Mouse (Mus musculus) heart, adult 11 months (tissue): ENCODE measurements at regions not wholly inside any gene's neighbourhood (a gene's known extent, or its start where the extent isn't known, plus 50 kb on each side); places are given as distances from the start of the nearest gene placed in this dataset.

Experiments
- DNase-seq: peaks from one replicate; pipeline ENCODE4 v3.0.0; 2022

DNA sequence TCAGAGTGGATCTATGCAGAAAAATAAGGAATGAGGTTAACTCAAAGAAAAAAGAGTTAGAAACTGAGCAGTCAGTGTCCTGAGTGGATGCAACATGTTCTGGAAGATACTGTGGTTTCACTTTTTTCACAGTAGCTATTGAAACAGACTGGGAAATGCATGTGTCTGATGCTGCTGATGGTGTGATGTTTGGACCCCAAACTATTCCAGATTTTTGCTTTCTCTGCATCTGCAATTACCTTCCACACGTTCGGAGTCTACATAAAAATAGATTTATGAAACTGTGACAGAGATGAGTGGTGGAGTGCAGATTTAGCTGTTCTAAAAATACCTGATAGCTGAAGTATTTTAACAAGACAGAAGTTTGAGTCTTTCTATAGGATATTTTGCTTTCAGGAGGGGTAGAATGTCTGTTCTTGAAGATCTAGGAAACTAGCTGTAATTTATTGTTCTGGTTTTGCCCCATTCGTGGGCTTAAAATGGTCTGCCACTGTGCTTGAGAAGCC lies 545.3 kb downstream of the Stim2 start:
- no peak for DNase-seq

DNA sequence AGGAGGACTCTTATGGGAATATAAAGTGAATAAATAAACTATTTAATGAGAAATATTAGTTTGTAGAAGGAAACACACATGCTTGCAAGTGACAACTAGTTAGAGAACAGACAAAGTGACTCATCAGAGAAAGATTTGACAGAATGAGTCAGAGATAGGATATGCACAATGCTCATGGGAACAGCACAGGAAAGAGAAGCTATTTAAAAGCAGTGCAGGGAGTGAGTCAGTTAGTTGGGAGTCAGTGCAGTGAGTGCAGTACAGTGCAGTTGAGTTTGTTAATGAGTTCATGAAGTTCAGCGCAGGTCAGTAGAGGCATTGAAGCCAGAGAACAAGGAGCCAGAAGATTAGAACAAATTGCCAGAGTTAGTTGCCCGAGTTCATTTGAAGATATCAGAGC lies 580.2 kb downstream of the Stim2 start:
- DNase-seq = no peak

DNA sequence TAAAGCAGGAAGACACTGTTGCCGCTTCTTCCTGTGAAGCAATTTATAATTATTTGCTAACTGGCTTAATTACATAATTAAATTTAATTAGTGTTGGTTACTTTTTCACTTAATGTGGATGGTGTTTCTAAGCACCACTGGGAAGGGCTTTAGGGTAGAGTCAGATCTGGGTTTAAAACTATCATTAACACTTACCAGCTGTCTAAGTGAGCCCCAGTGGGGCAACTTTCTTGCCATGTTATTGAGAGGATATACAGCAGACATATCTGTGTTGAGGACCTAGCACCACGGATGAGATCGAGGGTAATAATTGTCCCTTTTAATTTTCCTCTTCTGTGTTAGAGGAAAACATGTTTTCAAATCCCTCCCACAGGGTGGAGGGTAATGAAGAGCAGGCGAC lies 581.2 kb downstream of the Stim2 start:
- no peak for DNase-seq

DNA sequence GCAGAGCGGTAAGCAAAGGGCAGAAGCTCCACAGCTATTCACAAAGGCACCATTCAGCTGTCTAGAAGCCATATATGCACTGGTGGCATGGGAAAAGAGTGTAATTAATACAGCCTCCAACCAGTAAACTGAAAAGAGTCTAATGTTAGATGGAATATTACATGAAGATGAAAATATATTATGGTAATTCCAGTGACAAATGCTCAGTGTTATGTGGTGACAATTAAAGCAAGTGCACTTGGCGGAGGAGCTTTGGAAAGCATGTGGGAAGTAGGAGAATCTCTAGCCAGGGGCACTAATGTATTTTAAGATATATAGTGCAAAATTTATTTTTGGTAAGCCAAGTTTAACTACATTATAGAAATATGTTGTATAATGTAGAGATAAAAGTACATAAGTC lies 583.9 kb downstream of the Stim2 start:
- no peak for DNase-seq

DNA sequence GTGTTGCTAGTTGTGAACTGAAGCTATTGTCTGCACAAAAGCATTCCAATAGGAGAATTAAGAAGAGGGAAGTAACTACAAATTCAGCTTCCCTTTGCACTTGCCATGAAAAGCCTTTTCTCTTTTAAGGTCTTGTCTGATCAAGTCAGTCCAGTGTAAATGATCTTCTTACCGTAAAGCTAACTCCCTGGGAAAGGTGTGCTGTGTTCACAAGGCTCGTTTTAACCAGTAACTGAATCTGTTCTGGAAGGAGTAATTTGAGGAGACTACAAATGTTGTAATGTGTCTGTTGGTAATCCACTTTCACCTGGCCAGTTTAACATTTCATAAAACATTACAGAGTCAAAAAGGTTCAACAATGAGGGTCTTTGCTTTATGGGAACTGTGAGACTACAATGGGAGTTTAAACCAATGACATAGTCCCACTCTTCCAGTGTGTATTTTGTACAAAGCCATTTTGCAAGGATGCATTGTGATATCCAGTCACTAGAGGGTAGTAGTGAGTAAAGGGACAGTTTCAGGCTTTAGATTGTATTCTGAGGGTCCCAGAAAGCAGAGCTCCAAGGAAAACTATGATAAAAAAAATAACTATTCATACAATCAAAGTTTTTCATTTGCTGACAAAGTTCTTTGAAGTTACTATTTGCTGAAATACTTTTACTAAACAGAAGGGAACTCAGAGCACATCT lies 590.2 kb downstream of the Stim2 start:
- peak; percentile 37 for DNase-seq

DNA sequence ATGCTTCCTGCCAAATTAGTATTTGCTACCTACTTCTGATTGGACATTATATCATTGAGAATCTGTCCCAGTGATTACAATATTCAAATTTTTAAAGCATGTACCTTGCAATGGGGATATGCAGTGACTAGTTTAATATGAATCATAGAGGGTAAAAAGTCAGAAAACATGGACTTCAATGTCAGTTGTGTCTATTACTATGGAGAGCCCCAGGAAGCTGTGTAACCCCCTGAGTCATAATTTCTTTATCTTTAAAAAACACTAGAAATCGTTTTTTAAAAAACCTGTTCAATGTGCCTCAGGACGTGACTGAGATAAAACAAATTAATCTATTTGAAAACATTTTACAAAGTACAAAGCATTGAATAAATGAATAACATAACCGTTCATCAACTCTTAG lies 612.7 kb downstream of the Stim2 start:
- DNase-seq = no peak

DNA sequence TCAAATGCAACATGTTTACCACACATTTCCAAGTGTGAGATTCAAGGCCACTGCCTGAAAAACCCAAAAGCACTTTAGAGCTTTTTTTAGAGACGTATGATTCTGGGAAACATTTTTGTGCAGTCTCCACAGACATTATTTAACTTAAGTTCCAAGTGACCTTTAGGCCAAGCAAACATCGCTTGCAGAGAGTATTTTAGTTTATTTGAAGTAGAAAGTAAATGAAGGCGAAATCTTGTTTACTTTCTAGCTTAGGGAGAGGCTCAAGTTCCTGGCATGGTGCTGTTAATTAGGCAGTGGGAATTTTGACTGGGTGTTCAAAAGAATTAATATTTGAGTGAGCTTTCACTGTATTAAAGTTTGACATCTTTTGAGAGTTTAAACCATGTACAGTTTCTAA lies 624.4 kb downstream of the Stim2 start:
- DNase-seq = no peak

DNA sequence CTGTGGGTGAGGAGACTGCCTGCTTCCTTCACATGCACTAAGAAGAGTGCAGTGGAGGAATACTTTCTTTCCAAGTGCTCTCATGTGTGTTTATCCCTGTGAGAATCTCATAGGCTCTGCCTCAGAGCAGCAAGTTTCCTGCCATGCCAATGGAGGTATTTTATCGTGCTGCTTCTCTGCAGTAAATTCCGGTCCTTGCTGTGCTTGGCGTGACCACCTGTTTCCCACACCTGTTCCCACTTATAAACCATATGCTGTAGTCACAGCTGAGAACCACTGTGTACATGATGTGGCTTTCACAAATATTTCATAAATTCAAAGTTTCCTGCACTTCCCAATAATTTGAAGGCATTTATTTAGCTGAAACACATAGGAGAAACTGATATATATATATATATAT lies 634.0 kb downstream of the Stim2 start:
- peak; percentile 18 for DNase-seq
